Comparison of ENCODE assay signal across 8 mouse cellular contexts in the genomic region with DNA sequence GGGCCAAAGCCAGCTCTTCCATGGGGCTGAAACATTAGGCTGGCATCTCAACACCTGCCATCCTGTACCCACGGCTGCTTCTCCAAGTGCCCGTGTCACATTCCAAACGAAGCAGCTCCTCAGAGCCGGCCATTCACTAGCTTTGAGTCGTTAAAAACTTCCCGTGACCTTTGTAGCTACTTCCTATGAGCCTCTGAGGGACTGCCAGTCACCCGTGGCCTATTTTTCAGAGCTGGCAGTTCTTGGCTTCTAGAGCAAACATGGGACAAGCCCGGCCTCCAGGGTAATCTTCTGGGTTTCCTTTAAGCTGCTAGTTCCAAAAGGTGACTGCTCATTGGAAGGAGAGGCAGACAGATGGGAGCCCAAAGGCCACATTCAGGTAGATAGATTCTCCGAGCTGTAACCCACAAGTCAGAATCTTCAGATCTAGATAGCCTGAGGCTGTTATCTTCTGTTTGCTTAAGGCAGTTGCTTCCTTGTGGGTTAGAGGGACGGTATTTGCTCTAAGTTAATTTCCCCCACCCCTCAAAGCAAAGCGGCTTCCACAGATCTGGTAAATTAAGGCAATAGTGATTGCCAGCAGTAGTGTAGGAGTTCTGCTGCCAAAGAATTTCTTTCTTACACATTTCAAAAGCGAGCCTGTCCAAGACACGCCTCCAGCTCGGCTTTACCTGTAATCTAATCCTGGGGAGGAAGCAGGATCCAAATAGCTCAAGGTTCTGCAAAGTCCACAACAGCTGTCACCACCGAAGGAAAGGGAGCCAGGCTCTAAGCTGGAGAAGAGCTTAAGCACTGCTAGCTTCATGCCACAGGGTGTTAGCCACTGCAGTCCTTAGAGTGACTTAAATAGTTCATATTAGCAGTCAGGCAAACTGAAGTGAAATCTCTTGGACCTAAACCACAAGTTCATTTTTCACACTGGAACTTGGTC. TPM values are rescaled to one million over a fixed set of nuclear protein-coding genes. Genes with fewer than 3 reads are reported as not detected.
A peak's percentile ranks its signal among the peaks of the same experiment; 100 is the strongest.
DNase-seq lines count a peak whose midpoint lies in the region; ATAC-seq and TF ChIP-seq lines count a peak whose summit lies in the region.
"Had no signal": no experiment of that assay in that cellular context is flagged by ENCODE, and none has a peak within 500 bp of the region (broad histone marks: within the 10 kb centered on the region; RNA-seq: fewer than 3 reads in every experiment).

No protein-coding gene starts in this region.

- H3K9me3 ChIP-seq in embryonic facial prominence, embryonic 14.5 days (ENCODE audit: control insufficient read depth, low read length) = peaks cover 7% of the 10 kb centered on the region; the same call in 1 of the 2 replicates

- peak; percentile 63 for DNase-seq in adrenal gland, postnatal 10 days
- peak; percentile 92 for DNase-seq in embryonic facial prominence, embryonic 14.5 days (ENCODE audit: low spot score)
- DNase-seq in kidney, adult 2 months = peak; percentile 86
- peak; percentile 29 for DNase-seq in lung, postnatal 25 days (ENCODE audit: low spot score)
- no peak for DNase-seq in left cerebral cortex, postnatal 4 days
- no peak for DNase-seq in cerebellum, postnatal 4 days (ENCODE audit: low spot score in 2 of 2)

- intact Hi-C loops in left cerebral cortex, postnatal 4 days (cut with DNase I) = no loop called here

- ATAC-seq in embryonic facial prominence, embryonic 14.5 days (ENCODE audit: low read depth) = peak; percentile 95
- no peak for ATAC-seq in cerebellum, adult (ENCODE audit: insufficient number of reproducible peaks, low FRiP score, low TSS enrichment)

- H3K4me1 ChIP-seq in embryonic facial prominence, embryonic 14.5 days (ENCODE audit: control insufficient read depth, insufficient read depth, low read length) = peaks cover 10% of the 10 kb centered on the region
- peaks cover 16% of the 10 kb centered on the region; the same call in 1 of the 2 replicates for H3K4me1 ChIP-seq in kidney, adult 2 months (ENCODE audit: control insufficient read depth, insufficient read depth, low read length)
- H3K4me1 ChIP-seq: neural tube, embryonic 12.5 days had no signal

- 24% methylated on average over 15 of the region's 15 CpGs for WGBS in embryonic facial prominence, embryonic 14.5 days
- WGBS in kidney, adult 2 months = 21% methylated on average over 15 of the region's 15 CpGs

- no peaks in the 10 kb centered on the region for H3K36me3 ChIP-seq in embryonic facial prominence, embryonic 14.5 days (ENCODE audit: control insufficient read depth, insufficient read depth, low read length)
- H3K36me3 ChIP-seq in kidney, adult 2 months (ENCODE audit: control insufficient read depth, insufficient read depth, low read length) = no peaks in the 10 kb centered on the region
- H3K36me3 ChIP-seq: neural tube, embryonic 12.5 days had no signal

- TF ChIP-seq POLR2A in kidney, adult 2 months (IDR thresholded peaks at IDR 0.05; ENCODE audit: low read depth, low read length) = no peak

- H3K9ac ChIP-seq in embryonic facial prominence, embryonic 14.5 days (ENCODE audit: low read depth, low read length) = no peak overlapping the region
- H3K9ac ChIP-seq: neural tube, embryonic 12.5 days had no signal

- peak overlapping the region; percentile 53 for H3K27ac ChIP-seq in embryonic facial prominence, embryonic 14.5 days (replicated peaks; ENCODE audit: low read depth, low read length)
- H3K27ac ChIP-seq in kidney, adult 2 months (ENCODE audit: insufficient read depth, low read depth, low read length) = peak overlapping the region; percentile 47
- H3K27ac ChIP-seq: neural tube, embryonic 12.5 days had no signal

- no peak overlapping the region for H3K4me3 ChIP-seq in embryonic facial prominence, embryonic 14.5 days (ENCODE audit: low read depth, low read length)
- no peak overlapping the region for H3K4me3 ChIP-seq in kidney, adult 2 months (ENCODE audit: insufficient read depth, low read depth, low read length)
- H3K4me3 ChIP-seq: neural tube, embryonic 12.5 days had no signal

- no peaks in the 10 kb centered on the region for H3K27me3 ChIP-seq in embryonic facial prominence, embryonic 14.5 days (replicated peaks; ENCODE audit: control insufficient read depth, insufficient read depth, low read length)
- H3K27me3 ChIP-seq in kidney, adult 2 months (replicated peaks; ENCODE audit: control insufficient read depth, insufficient read depth, low read length) = no peaks in the 10 kb centered on the region
- H3K27me3 ChIP-seq: neural tube, embryonic 12.5 days had no signal

- no peak for TF ChIP-seq CTCF in kidney, adult 2 months (conservative IDR thresholded peaks at IDR 0.05; ENCODE audit: insufficient read depth, insufficient read length, low read depth, low read length)

- H3K4me2 ChIP-seq in embryonic facial prominence, embryonic 14.5 days (ENCODE audit: low read depth, low read length) = 0 out of 2 replicates have a peak overlapping the region, but pooled peaks have one; percentile 4
- H3K4me2 ChIP-seq: neural tube, embryonic 12.5 days had no signal

RNA-seq across cellular contexts. Expression of gene Atp13a3, which starts 8.4 kb away (rescaled TPM):
- 10 to 100 TPM; 85.2 to 92.0 TPM for total RNA-seq in adrenal gland, postnatal 10 days (2021)
- 16.7 and 20.0 TPM in 2 replicates for polyA plus RNA-seq in embryonic facial prominence, embryonic 14.5 days (2014; fragmentation: Nextera tagmentation; extraction: Ambion mirVana)
- polyA plus RNA-seq in kidney, adult 2 months (2012; rRNA removed) = 23.5 and 25.4 TPM in 2 replicates
- total RNA-seq in left cerebral cortex, postnatal 4 days (2021) = 10 to 100 TPM; 75.4 to 83.1 TPM

Comparison
In these comparisons a context has a peak if more than half of its experiments do, and no peak if none do; other contexts are left out.
1. DNase-seq: peak in adrenal gland, postnatal 10 days (single experiment), embryonic facial prominence, embryonic 14.5 days (single experiment), kidney, adult 2 months (single experiment) and lung, postnatal 25 days (single experiment); none in left cerebral cortex, postnatal 4 days (single experiment) and cerebellum, postnatal 4 days (0 of 2).